Mouse (Mus musculus): ENCODE measurements around the gene Trim16.

DNA sequence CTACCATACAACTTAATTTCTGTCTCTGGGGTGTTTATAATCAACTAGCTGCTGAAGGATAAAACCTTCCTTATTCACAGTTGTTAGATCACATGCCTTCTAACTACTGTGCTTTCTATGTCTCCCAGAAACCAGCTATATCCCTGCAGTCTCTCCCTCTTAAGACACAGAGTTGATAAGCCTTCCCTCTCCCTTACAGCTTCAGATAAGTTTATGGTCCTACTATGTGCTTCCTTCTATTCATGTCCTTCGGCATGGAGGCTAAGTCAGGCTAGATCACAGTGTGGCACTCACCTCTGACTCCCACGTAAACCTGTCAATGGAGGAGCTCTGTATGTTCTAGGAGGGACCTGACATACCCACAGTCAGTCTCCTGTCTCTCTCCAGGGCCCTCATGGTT, 10.4 kb downstream of the Trim16 start:
- TF ChIP-seq CTCF (IDR thresholded peaks at IDR 0.05) (no peak), EP300 (IDR thresholded peaks at IDR 0.05; ENCODE audit: insufficient read depth, low read depth, low read length) (no peak)

Data from heart, adult 2 months (tissue).